Mouse (Mus musculus): Measurements from ENCODE around the gene Apol6.

- TF ChIP-seq GATA1 (IDR thresholded peaks at IDR 0.05; ENCODE audit: borderline replicate concordance, low read length) (no peak), FLI1 (IDR thresholded peaks at IDR 0.05; ENCODE audit: low read length) (no peak)
These were observed at the start of gene Apol6 for GRCm38 (mm10) chr15:77044597-77045320.
